Mouse (Mus musculus): ENCODE measurements around the gene Rad51b. TPM values are rescaled to one million over a fixed set of nuclear protein-coding genes. Genes with fewer than 3 reads are reported as not detected.
A peak's percentile ranks its signal among the peaks of the same experiment; 100 is the strongest.

The Rad51b gene
- polyA plus RNA-seq, 1 experiment from 2014 or later: 6.4 TPM

- Histone ChIP-seq H3K27me3 (replicated peaks; ENCODE audit: low read depth, poor library complexity, severe bottlenecking) (no peaks in the 10 kb centered on the region), H3K4me3 (no peak overlapping the region), H3K27ac (replicated peaks) (peak overlapping the region; percentile 48), H3K9me3 (no peaks in the 10 kb centered on the region), H3K36me3 (replicated peaks) (no peaks in the 10 kb centered on the region), H3K4me1 (peaks cover 59% of the 10 kb centered on the region)
- no peak for DNase-seq (ENCODE audit: low spot score)
- WGBS: 77% methylated on average over 6 of the region's 6 CpGs
Observed at GRCm38 (mm10) chr12:79610511-79611103, 313.5 kb downstream of the Rad51b start.

- H3K36me3 ChIP-seq (replicated peaks): no peaks in the 10 kb centered on the region
- 91% methylated on average over 2 of the region's 2 CpGs for WGBS
- H3K4me1 ChIP-seq: peaks cover 70% of the 10 kb centered on the region
- no peak for DNase-seq (ENCODE audit: low spot score)
- H3K9me3 ChIP-seq: no peaks in the 10 kb centered on the region
- H3K27me3 ChIP-seq (replicated peaks; ENCODE audit: low read depth, poor library complexity, severe bottlenecking): no peaks in the 10 kb centered on the region
- peak overlapping the region; percentile 52 for H3K27ac ChIP-seq (replicated peaks)
- no peak overlapping the region for H3K4me3 ChIP-seq
Observed at GRCm38 (mm10) chr12:79611665-79612064, 314.6 kb downstream of the Rad51b start.

- 54% methylated on average over 14 of the region's 14 CpGs for WGBS
- H3K27me3 ChIP-seq (replicated peaks; ENCODE audit: low read depth, poor library complexity, severe bottlenecking): no peaks in the 10 kb centered on the region
- H3K9me3 ChIP-seq: no peaks in the 10 kb centered on the region
- DNase-seq (ENCODE audit: low spot score): peak; percentile 90
- H3K4me1 ChIP-seq: peaks cover 71% of the 10 kb centered on the region
- peak overlapping the region; percentile 52 for H3K27ac ChIP-seq (replicated peaks)
- no peaks in the 10 kb centered on the region for H3K36me3 ChIP-seq (replicated peaks)
- H3K4me3 ChIP-seq: no peak overlapping the region
Observed at GRCm38 (mm10) chr12:79612334-79613060, 315.4 kb downstream of the Rad51b start.

- Histone ChIP-seq H3K9me3 (no peaks in the 10 kb centered on the region), H3K36me3 (replicated peaks) (no peaks in the 10 kb centered on the region), H3K4me1 (peaks cover 67% of the 10 kb centered on the region), H3K27ac (replicated peaks) (peak overlapping the region; percentile 52), H3K4me3 (no peak overlapping the region), H3K27me3 (replicated peaks; ENCODE audit: low read depth, poor library complexity, severe bottlenecking) (no peaks in the 10 kb centered on the region)
- DNase-seq (ENCODE audit: low spot score): no peak
- 90% methylated on average over 8 of the region's 8 CpGs for WGBS
Observed at GRCm38 (mm10) chr12:79613061-79613788, 316.1 kb downstream of the Rad51b start.

GRCm38 (mm10) chr12:79613846-79614582 is 316.9 kb downstream of the Rad51b start:
- Histone ChIP-seq H3K9me3 (no peaks in the 10 kb centered on the region), H3K36me3 (replicated peaks) (no peaks in the 10 kb centered on the region), H3K27me3 (replicated peaks; ENCODE audit: low read depth, poor library complexity, severe bottlenecking) (no peaks in the 10 kb centered on the region), H3K4me3 (no peak overlapping the region), H3K27ac (replicated peaks) (peak overlapping the region; percentile 40), H3K4me1 (peaks cover 61% of the 10 kb centered on the region)
- no peak for DNase-seq (ENCODE audit: low spot score)
- 86% methylated on average over 9 of the region's 9 CpGs for WGBS

GRCm38 (mm10) chr12:79614583-79614953 is 317.5 kb downstream of the Rad51b start:
- Histone ChIP-seq H3K4me1 (peaks cover 55% of the 10 kb centered on the region), H3K4me3 (no peak overlapping the region), H3K27me3 (replicated peaks; ENCODE audit: low read depth, poor library complexity, severe bottlenecking) (no peaks in the 10 kb centered on the region), H3K27ac (replicated peaks) (peak overlapping the region; percentile 40), H3K9me3 (no peaks in the 10 kb centered on the region), H3K36me3 (replicated peaks) (no peaks in the 10 kb centered on the region)
- no peak for DNase-seq (ENCODE audit: low spot score)
- WGBS: 77% methylated on average over 2 of the region's 2 CpGs

GRCm38 (mm10) chr12:79615717-79616316 is 318.7 kb downstream of the Rad51b start:
- Histone ChIP-seq H3K36me3 (replicated peaks) (no peaks in the 10 kb centered on the region), H3K27me3 (replicated peaks; ENCODE audit: low read depth, poor library complexity, severe bottlenecking) (no peaks in the 10 kb centered on the region), H3K9me3 (no peaks in the 10 kb centered on the region), H3K4me1 (peaks cover 47% of the 10 kb centered on the region), H3K27ac (replicated peaks) (peak overlapping the region; percentile 48), H3K4me3 (no peak overlapping the region)
- 76% methylated on average over 5 of the region's 5 CpGs for WGBS
- DNase-seq (ENCODE audit: low spot score): no peak

- WGBS: 92% methylated on average over 1 of the region's 1 CpGs
- H3K27ac ChIP-seq (replicated peaks): no peak overlapping the region
- H3K27me3 ChIP-seq (replicated peaks; ENCODE audit: low read depth, poor library complexity, severe bottlenecking): no peaks in the 10 kb centered on the region
- peaks cover 37% of the 10 kb centered on the region for H3K4me1 ChIP-seq
- no peak overlapping the region for H3K4me3 ChIP-seq
- H3K36me3 ChIP-seq (replicated peaks): no peaks in the 10 kb centered on the region
- H3K9me3 ChIP-seq: no peaks in the 10 kb centered on the region
- no peak for DNase-seq (ENCODE audit: low spot score)
Observed at GRCm38 (mm10) chr12:79619009-79619408, 321.9 kb downstream of the Rad51b start.

GRCm38 (mm10) chr12:79620693-79621092 is 323.6 kb downstream of the Rad51b start:
- peak overlapping the region; percentile 35; the same call in 1 of the 2 replicates for H3K27ac ChIP-seq (replicated peaks)
- H3K4me3 ChIP-seq: no peak overlapping the region
- no peaks in the 10 kb centered on the region for H3K36me3 ChIP-seq (replicated peaks)
- peaks cover 32% of the 10 kb centered on the region for H3K4me1 ChIP-seq
- no peak for DNase-seq (ENCODE audit: low spot score)
- WGBS: 69% methylated on average over 5 of the region's 5 CpGs
- H3K27me3 ChIP-seq (replicated peaks; ENCODE audit: low read depth, poor library complexity, severe bottlenecking): no peaks in the 10 kb centered on the region
- H3K9me3 ChIP-seq: no peaks in the 10 kb centered on the region

GRCm38 (mm10) chr12:79623308-79623707 is 326.2 kb downstream of the Rad51b start:
- Histone ChIP-seq H3K27me3 (replicated peaks; ENCODE audit: low read depth, poor library complexity, severe bottlenecking) (no peaks in the 10 kb centered on the region), H3K27ac (replicated peaks) (0 out of 2 replicates have a peak overlapping the region, but pooled peaks have one; percentile 35)
- WGBS: 89% methylated on average over 1 of the region's 1 CpGs

GRCm38 (mm10) chr12:79625699-79626554 is 328.8 kb downstream of the Rad51b start:
- 24% methylated on average over 7 of the region's 7 CpGs for WGBS
- H3K36me3 ChIP-seq (replicated peaks): no peaks in the 10 kb centered on the region
- DNase-seq (ENCODE audit: low spot score): no peak
- no peaks in the 10 kb centered on the region for H3K9me3 ChIP-seq
- H3K27me3 ChIP-seq (replicated peaks; ENCODE audit: low read depth, poor library complexity, severe bottlenecking): no peaks in the 10 kb centered on the region
- H3K4me1 ChIP-seq: peaks cover 52% of the 10 kb centered on the region
- no peak overlapping the region for H3K4me3 ChIP-seq
- peak overlapping the region; percentile 60 for H3K27ac ChIP-seq (replicated peaks)

More at GRCm38 (mm10) chr12:79623308-79623707, 326.2 kb downstream of the Rad51b start:
- H3K9me3 ChIP-seq: no peaks in the 10 kb centered on the region
- DNase-seq (ENCODE audit: low spot score): no peak
- no peaks in the 10 kb centered on the region for H3K36me3 ChIP-seq (replicated peaks)
- H3K4me3 ChIP-seq: no peak overlapping the region
- H3K4me1 ChIP-seq: peaks cover 45% of the 10 kb centered on the region

All from embryonic facial prominence, embryonic 10.5 days (tissue).